Mouse (Mus musculus) CD4-positive naive resting alpha-beta T cell, adult 76 days (primary cell): ENCODE measurements around the gene 4930452B06Rik. TPM values are rescaled to one million over a fixed set of nuclear protein-coding genes. Genes with fewer than 3 reads are reported as not detected.

Experiments
- total RNA-seq: library from RNA; stranded (reverse); gene quantifications from one replicate; pipeline ENCODE4 v1.2.4, GENCODE M21; 2023

4930452B06Rik gene
- total RNA-seq: not detected

DNA sequence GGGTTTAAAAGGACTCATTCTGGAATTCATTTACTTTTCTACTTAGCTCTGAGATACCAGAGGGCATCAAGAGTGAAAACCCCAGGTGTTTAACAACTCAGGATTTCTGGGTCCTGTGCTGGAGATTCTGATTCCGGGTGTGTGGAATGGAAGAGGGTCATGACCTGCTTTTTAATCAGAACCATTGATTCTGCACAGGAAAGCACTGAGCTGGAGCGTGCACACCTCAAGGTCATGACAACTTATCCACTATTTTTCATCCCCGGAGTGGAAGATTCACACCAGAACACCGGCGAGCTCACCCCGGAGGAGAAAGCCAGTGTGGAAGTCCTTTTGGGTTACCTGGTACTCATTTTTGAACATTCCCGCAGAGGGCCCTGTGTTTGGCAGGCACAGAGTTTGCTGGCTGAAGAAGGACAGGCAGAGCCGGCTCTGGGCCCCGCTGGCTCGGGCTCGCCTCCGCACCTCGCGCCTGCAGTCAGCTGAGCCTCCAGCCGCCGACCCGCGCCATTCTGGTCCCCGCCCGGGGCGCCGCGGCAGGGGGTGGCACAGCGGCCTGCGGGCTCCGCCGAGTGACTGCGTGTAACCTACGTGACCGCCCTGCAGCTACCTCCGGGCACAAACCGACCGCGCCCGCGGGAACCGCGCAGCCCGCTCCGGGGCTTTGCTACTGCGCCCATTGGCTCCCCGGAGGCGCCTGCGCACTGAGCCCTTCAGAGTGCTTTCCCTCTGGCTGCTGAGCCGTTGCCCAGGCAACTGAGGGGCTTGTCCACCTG is at the start of gene 4930452B06Rik:
4930452B06Rik (minus strand) TSS at position 605 of the 776 bp plus-strand sequence.

